Mouse (Mus musculus): ENCODE measurements around the gene Meox2. TPM values are rescaled to one million over a fixed set of nuclear protein-coding genes. Genes with fewer than 3 reads are reported as not detected.

The Meox2 gene
- polyA plus RNA-seq, 1 experiment from 2014 or later, result 0.40 TPM

Other genes starting within 250 kb of the Meox2 start
- gene Agmo, start 133.1 kb downstream of the Meox2 start, polyA plus RNA-seq (2015; fragmentation: Nextera tagmentation; extraction: Ambion mirVana), result 14.7 and 17.5 TPM in 2 replicates

Data from liver, embryonic 16.5 days (tissue).